Mouse (Mus musculus): ENCODE measurements around the gene Gas2. TPM values are rescaled to one million over a fixed set of nuclear protein-coding genes. Genes with fewer than 3 reads are reported as not detected.

Gene Gas2
- polyA plus RNA-seq, 1 experiment: 10.9 TPM

DNA sequence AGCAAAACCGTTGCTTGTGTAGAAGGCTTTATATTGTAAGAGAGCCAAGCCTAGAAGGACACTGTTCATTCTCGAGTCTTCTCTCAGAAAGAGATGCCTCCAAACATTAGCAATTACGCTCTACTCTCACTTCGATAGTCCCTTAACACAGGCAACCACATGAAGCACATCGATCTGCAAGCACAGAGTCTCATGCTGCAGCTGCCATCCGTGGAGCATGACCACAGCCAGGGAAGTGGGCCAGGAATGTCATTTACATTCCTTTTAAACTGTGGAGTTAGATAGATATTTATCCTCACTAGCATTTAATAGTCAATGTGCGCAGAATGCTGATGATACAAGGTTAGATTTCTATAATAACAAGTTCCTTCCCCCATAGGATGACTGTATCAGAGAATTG, 21.3 kb upstream of the Gas2 start:
- no peak for TF ChIP-seq POLR2A (IDR thresholded peaks at IDR 0.05; ENCODE audit: extremely low read depth, insufficient read depth, low read length)
- no peak for TF ChIP-seq CTCF (IDR thresholded peaks at IDR 0.05; ENCODE audit: extremely low read depth, insufficient read depth, low read length)
- H3K27ac ChIP-seq (ENCODE audit: insufficient read depth, low read length): no peak overlapping the region

DNA sequence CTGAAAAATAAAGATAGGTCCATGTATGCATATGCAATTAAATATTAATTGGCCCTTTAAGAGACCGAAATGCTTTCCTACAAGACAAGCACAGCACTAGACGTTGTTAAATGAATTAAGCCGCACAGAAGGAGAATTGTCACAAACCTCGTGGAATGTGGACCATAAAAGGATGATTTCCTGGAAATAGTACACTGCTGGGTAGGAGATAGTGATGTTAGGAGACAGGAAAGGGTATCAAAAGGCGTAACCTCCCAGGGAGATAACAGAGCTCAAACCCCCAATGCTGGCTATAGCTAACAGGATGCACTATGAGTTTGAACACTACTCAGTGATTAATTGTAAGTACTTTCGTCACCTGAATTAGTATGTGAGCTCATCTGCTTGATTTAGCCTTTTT, 10.9 kb upstream of the Gas2 start:
- TF ChIP-seq CTCF (IDR thresholded peaks at IDR 0.05; ENCODE audit: extremely low read depth, insufficient read depth, low read length) (no peak), POLR2A (IDR thresholded peaks at IDR 0.05; ENCODE audit: extremely low read depth, insufficient read depth, low read length) (no peak)
- no peak overlapping the region for H3K4me3 ChIP-seq (ENCODE audit: insufficient read depth, low read length)
- no peaks in the 10 kb centered on the region; the same call in 1 of the 2 replicates for H3K4me1 ChIP-seq (ENCODE audit: control insufficient read depth, insufficient read depth, low read length)

More for the DNA sequence above, 21.3 kb upstream of the Gas2 start:
- H3K4me1 ChIP-seq (ENCODE audit: control insufficient read depth, insufficient read depth, low read length): no peaks in the 10 kb centered on the region
- H3K4me3 ChIP-seq (ENCODE audit: insufficient read depth, low read length): no peak overlapping the region

DNA sequence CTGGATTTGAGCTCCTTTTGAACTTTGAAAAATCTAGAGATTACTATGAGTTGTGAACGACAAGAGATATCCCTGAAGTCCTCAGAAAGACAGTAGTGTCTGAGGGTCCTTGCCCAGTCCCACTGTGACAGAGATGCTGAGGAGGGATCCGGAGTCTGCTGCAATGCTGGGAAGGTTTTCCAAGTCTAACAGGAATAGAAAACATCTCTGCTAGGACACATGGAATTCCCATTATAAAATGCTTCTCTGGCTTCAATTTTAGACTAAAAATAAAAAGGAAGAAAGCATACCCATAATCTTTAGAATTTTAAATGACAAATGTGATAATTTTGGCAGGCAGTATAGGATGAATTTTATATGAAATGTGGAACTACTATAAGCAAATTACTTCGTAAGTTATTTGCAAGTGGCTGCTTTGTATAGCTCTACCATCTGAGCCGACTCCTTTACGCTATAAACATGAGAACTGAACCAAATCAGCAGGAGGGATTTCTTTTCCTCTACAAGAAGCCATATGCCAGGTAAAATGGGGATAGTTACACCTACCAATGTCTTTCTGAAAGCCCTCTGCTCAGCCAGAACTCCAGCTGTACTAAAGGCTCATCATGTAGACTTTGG, 9.8 kb upstream of the Gas2 start:
- Histone ChIP-seq H3K27ac (ENCODE audit: insufficient read depth, low read length) (no peak overlapping the region), H3K4me1 (ENCODE audit: control insufficient read depth, insufficient read depth, low read length) (no peaks in the 10 kb centered on the region; the same call in 1 of the 2 replicates), H3K4me3 (ENCODE audit: insufficient read depth, low read length) (no peak overlapping the region)
- TF ChIP-seq POLR2A (IDR thresholded peaks at IDR 0.05; ENCODE audit: extremely low read depth, insufficient read depth, low read length) (no peak), CTCF (IDR thresholded peaks at IDR 0.05; ENCODE audit: extremely low read depth, insufficient read depth, low read length) (no peak)

More for the DNA sequence above, 10.9 kb upstream of the Gas2 start:
- no peak overlapping the region for H3K27ac ChIP-seq (ENCODE audit: insufficient read depth, low read length)

DNA sequence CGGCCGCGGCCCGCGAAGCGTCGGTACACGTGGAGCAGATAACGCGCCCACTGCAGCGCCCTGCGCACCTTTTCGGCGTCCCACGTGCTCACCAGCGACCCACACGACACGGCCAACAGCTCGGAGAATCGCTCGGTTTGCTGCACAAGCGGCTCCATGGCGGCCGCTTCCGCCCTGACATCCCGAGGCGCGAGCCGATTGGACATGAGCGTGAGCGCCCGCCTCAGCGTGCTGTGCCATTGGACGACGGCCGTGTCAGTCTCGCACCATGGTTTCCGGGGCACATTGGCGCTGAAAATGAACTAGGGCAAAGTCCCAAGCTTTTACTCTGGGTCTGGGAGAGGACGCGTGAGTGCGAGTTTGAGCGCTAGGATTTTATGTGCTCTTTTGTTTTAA, 280 bp downstream of the Gas2 start, which contains the start of gene Fancf:
TSS of gene Fancf (minus strand) at position 171 of the 396 bp plus-strand sequence.
- no peak for TF ChIP-seq CTCF (IDR thresholded peaks at IDR 0.05; ENCODE audit: extremely low read depth, insufficient read depth, low read length)
- peak; percentile 68 for TF ChIP-seq POLR2A (IDR thresholded peaks at IDR 0.05; ENCODE audit: extremely low read depth, insufficient read depth, low read length)
- Histone ChIP-seq H3K27ac (ENCODE audit: insufficient read depth, low read length) (peak within 1 kb of the TSS; percentile 97), H3K4me3 (ENCODE audit: insufficient read depth, low read length) (peak within 1 kb of the TSS; percentile 71), H3K4me1 (ENCODE audit: control insufficient read depth, insufficient read depth, low read length) (no peaks in the 10 kb centered on the region)

DNA sequence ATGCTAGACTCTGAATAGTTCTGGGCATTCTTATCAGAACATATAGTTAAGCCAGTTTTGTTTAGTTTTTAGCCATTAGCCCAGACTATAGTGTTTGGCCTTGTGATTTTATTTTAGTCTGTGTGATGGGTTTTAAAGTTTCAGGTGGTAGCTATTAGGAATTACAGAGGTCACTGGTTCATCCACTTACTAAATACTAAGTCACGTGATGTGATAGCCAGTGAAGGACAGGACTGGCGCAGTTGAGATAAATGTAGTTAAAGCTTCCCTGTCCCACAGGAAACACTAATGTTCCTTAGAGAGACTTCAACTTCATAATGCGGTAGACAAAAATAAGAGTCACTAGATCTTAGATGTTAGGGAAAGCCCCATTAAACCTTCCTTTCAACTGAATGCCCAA, 1.0 kb downstream of the Gas2 start:
- H3K27ac ChIP-seq (ENCODE audit: insufficient read depth, low read length): no peak overlapping the region
- H3K4me3 ChIP-seq (ENCODE audit: insufficient read depth, low read length): peak overlapping the region; percentile 71; the same call in 1 of the 2 replicates
- TF ChIP-seq CTCF (IDR thresholded peaks at IDR 0.05; ENCODE audit: extremely low read depth, insufficient read depth, low read length) (no peak), POLR2A (IDR thresholded peaks at IDR 0.05; ENCODE audit: extremely low read depth, insufficient read depth, low read length) (no peak)
- no peaks in the 10 kb centered on the region for H3K4me1 ChIP-seq (ENCODE audit: control insufficient read depth, insufficient read depth, low read length)

DNA sequence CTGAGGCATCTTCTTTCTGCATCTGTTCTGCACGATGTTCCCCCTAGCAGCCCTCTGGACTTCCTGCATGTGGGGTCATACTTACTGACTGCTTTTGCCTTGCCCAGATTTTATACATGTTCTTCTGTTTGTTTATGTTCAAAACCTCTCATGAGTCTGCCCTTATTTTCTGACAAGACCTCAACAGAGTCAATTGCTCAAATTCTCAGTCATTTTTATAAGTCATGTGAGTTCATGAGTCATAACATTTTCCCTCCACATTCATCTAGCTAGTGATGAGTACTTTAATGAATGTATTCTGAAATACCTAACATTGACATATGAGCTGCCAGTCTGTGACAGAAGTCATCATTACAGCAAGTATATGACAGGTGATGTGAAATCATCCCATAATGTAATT, 3.5 kb downstream of the Gas2 start:
- no peak for TF ChIP-seq CTCF (IDR thresholded peaks at IDR 0.05; ENCODE audit: extremely low read depth, insufficient read depth, low read length)
- no peak for TF ChIP-seq POLR2A (IDR thresholded peaks at IDR 0.05; ENCODE audit: extremely low read depth, insufficient read depth, low read length)
- H3K4me3 ChIP-seq (ENCODE audit: insufficient read depth, low read length): no peak overlapping the region
- no peaks in the 10 kb centered on the region for H3K4me1 ChIP-seq (ENCODE audit: control insufficient read depth, insufficient read depth, low read length)

DNA sequence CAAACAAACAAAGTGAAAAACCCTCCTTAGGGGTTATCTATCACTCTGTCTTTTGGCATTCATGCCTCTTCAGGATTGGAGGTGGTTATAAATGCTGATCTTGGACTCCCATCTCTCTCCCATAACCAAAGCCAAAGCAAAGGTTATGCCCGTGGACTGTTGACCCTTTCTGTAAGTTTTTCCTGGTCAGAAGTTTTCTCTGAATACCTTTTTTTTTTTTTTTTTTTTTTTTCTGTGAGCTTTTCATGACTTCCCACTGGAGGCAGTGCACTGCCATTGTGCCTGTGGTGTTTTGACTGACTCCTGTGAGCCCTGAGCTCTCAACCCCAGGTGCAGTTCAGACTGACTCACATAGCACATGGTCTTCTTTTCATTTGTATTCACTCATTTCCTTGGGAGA, 6.2 kb downstream of the Gas2 start:
- TF ChIP-seq CTCF (IDR thresholded peaks at IDR 0.05; ENCODE audit: extremely low read depth, insufficient read depth, low read length) (no peak), POLR2A (IDR thresholded peaks at IDR 0.05; ENCODE audit: extremely low read depth, insufficient read depth, low read length) (no peak)
- Histone ChIP-seq H3K4me1 (ENCODE audit: control insufficient read depth, insufficient read depth, low read length) (no peaks in the 10 kb centered on the region), H3K4me3 (ENCODE audit: insufficient read depth, low read length) (no peak overlapping the region), H3K27ac (ENCODE audit: insufficient read depth, low read length) (no peak overlapping the region)

More for the DNA sequence above, 3.5 kb downstream of the Gas2 start:
- H3K27ac ChIP-seq (ENCODE audit: insufficient read depth, low read length): no peak overlapping the region

DNA sequence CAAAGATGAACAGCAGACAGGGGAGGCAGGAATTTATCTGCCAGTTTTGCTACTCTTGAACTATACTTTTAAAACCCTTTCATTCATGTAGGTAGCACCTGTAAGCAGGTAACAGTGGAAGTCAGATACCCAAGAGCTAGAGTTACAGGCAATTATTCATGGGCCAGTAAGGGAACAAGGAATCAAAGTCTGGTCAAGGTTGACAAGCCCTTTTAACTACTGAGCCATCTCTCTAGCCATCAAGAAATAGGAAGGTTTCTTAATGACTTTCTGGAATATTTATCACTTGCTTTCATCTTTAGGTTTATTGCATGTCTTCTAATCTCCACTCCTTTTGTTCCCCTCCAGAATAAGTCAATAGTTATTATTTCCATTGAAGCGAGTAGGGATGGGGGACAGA, 10.2 kb downstream of the Gas2 start:
- no peak overlapping the region for H3K27ac ChIP-seq (ENCODE audit: insufficient read depth, low read length)
- TF ChIP-seq POLR2A (IDR thresholded peaks at IDR 0.05; ENCODE audit: extremely low read depth, insufficient read depth, low read length) (no peak), CTCF (IDR thresholded peaks at IDR 0.05; ENCODE audit: extremely low read depth, insufficient read depth, low read length) (no peak)
- H3K4me3 ChIP-seq (ENCODE audit: insufficient read depth, low read length): no peak overlapping the region
- no peaks in the 10 kb centered on the region for H3K4me1 ChIP-seq (ENCODE audit: control insufficient read depth, insufficient read depth, low read length)

DNA sequence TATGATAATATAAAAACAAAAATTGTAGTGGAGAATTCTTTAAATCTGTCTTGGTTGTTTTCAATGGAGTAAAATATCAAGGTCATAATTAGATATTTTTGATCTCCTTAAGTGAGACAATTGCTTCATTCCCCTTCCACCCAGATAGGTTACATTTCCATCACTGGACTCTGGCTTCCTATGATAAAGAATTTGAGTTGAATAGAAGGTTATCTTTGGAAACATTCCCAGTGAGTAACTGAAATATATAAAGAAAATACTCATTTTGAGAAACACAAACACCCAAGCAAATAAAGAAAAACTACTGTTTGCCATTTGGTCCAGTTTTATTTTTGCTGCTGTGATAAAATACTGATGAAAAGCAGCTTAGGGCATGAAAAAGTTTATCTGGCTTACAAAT, 10.8 kb downstream of the Gas2 start:
- no peak for TF ChIP-seq POLR2A (IDR thresholded peaks at IDR 0.05; ENCODE audit: extremely low read depth, insufficient read depth, low read length)
- TF ChIP-seq CTCF (IDR thresholded peaks at IDR 0.05; ENCODE audit: extremely low read depth, insufficient read depth, low read length): no peak
- H3K4me3 ChIP-seq (ENCODE audit: insufficient read depth, low read length): no peak overlapping the region
- H3K4me1 ChIP-seq (ENCODE audit: control insufficient read depth, insufficient read depth, low read length): no peaks in the 10 kb centered on the region
- no peak overlapping the region for H3K27ac ChIP-seq (ENCODE audit: insufficient read depth, low read length)

DNA sequence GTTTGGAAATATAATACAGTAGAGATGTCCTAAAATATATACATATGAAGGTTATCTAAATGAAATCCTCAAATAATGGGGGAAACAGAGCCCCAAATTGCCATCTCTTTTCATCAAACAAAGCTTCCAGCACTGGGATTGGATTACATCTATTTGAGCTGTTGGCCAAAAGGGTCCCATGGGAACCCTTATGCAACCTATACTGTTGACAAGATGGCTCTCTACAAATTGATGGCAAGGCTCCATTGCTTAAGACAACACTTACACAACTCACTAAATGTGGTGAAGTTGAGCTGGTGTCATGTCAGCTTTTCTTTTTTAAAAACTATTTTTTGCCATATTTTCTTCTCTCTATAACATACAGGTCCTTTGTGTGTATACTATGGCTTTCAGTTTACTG, 14.5 kb downstream of the Gas2 start:
- TF ChIP-seq CTCF (IDR thresholded peaks at IDR 0.05; ENCODE audit: extremely low read depth, insufficient read depth, low read length) (no peak), POLR2A (IDR thresholded peaks at IDR 0.05; ENCODE audit: extremely low read depth, insufficient read depth, low read length) (no peak)
- no peak overlapping the region for H3K4me3 ChIP-seq (ENCODE audit: insufficient read depth, low read length)
- H3K4me1 ChIP-seq (ENCODE audit: control insufficient read depth, insufficient read depth, low read length): no peaks in the 10 kb centered on the region
- H3K27ac ChIP-seq (ENCODE audit: insufficient read depth, low read length): no peak overlapping the region
